Mouse (Mus musculus): Measurements from ENCODE around the gene Magi3. TPM values are rescaled to one million over a fixed set of nuclear protein-coding genes. Genes with fewer than 3 reads are reported as not detected.
A peak's percentile ranks its signal among the peaks of the same experiment; 100 is the strongest.

The Magi3 gene
- total RNA-seq, 4 experiments from 2014 or later: 37.4 to 44.8 (median 39.0) TPM

- DNase-seq (ENCODE audit: low spot score in 2 of 2): no peak
Observed at GRCm38 (mm10) chr3:104032747-104033146, 187.4 kb downstream of the Magi3 start.

GRCm38 (mm10) chr3:104032086-104032485, 188.1 kb downstream of the Magi3 start:
- no peak for DNase-seq (ENCODE audit: low spot score in 2 of 2)

- no peak for DNase-seq (ENCODE audit: low spot score in 2 of 2)
Observed at GRCm38 (mm10) chr3:104026938-104027337, 193.2 kb downstream of the Magi3 start.

GRCm38 (mm10) chr3:104020101-104020500, 200.1 kb downstream of the Magi3 start:
- DNase-seq (ENCODE audit: low spot score in 2 of 2): no peak

- DNase-seq (ENCODE audit: low spot score in 2 of 2): no peak
Observed at GRCm38 (mm10) chr3:104019453-104019852, 200.7 kb downstream of the Magi3 start.

- DNase-seq (ENCODE audit: low spot score in 2 of 2): no peak
Observed at GRCm38 (mm10) chr3:104017931-104018330, 202.2 kb downstream of the Magi3 start.

- DNase-seq (ENCODE audit: low spot score in 2 of 2): no peak
Observed at GRCm38 (mm10) chr3:104011972-104012371, 208.2 kb downstream of the Magi3 start.

- no peak for DNase-seq (ENCODE audit: low spot score in 2 of 2)
Observed at GRCm38 (mm10) chr3:104009924-104010662, 210.1 kb downstream of the Magi3 start.

- peak in 1 of 2 experiments; percentile 22 for DNase-seq (ENCODE audit: low spot score in 2 of 2)
Observed at GRCm38 (mm10) chr3:104007479-104007878, 212.7 kb downstream of the Magi3 start.

GRCm38 (mm10) chr3:104006896-104007466, 213.2 kb downstream of the Magi3 start:
- no peak for DNase-seq (ENCODE audit: low spot score in 2 of 2)

GRCm38 (mm10) chr3:103998724-103999123, 221.4 kb downstream of the Magi3 start:
- DNase-seq (ENCODE audit: low spot score in 2 of 2): no peak

GRCm38 (mm10) chr3:103991271-103991670, 228.9 kb downstream of the Magi3 start:
- DNase-seq (ENCODE audit: low spot score in 2 of 2): no peak

GRCm38 (mm10) chr3:103989352-103989751, 230.8 kb downstream of the Magi3 start:
- no peak for DNase-seq (ENCODE audit: low spot score in 2 of 2)

- no peak for DNase-seq (ENCODE audit: low spot score in 2 of 2)
Observed at GRCm38 (mm10) chr3:103987831-103988432, 232.2 kb downstream of the Magi3 start.

- no peak for DNase-seq (ENCODE audit: low spot score in 2 of 2)
Observed at GRCm38 (mm10) chr3:103985194-103985593, 235.0 kb downstream of the Magi3 start.

- no peak for DNase-seq (ENCODE audit: low spot score in 2 of 2)
Observed at GRCm38 (mm10) chr3:103984556-103984955, 235.6 kb downstream of the Magi3 start.

GRCm38 (mm10) chr3:103971157-103971556, 249.0 kb downstream of the Magi3 start:
- DNase-seq (ENCODE audit: low spot score in 2 of 2): no peak

GRCm38 (mm10) chr3:103968701-103969100, 251.5 kb downstream of the Magi3 start:
- DNase-seq (ENCODE audit: low spot score in 2 of 2): peak; percentile 37 to 46

GRCm38 (mm10) chr3:103967861-103968691, 252.1 kb downstream of the Magi3 start, which contains the start of gene Phtf1:
Gene Phtf1, plus strand, starts transcription at chr3:103968110.
- DNase-seq (ENCODE audit: low spot score in 2 of 2): peak; percentile 71 to 80

GRCm38 (mm10) chr3:103967231-103967630, 252.9 kb downstream of the Magi3 start:
- DNase-seq (ENCODE audit: low spot score in 2 of 2): no peak

All from left cerebral cortex, adult 8-10 months (tissue).